Mouse (Mus musculus): Measurements from ENCODE around the gene Snx12.

- TF ChIP-seq CTCF (IDR thresholded peaks at IDR 0.05; ENCODE audit: insufficient read depth, low read length) = no peak
- no peak for TF ChIP-seq POLR2A (IDR thresholded peaks at IDR 0.05; ENCODE audit: borderline replicate concordance, extremely low read depth, low read depth, low read length)
Observed at GRCm38 (mm10) chrX:101163739-101164138, 58.6 kb downstream of the Snx12 start.
